Mouse (Mus musculus) thymus, adult 2 months (tissue): ENCODE measurements around the gene Mrpl18.

Source experiments
- CTCF ChIP-seq: fragments of 200-500 bp; IDR thresholded peaks from 2 replicates; pipeline ENCODE4 v1.5.1; 2012; ENCODE audit warnings: mild to moderate bottlenecking, control low read depth, low read length, moderate library complexity, borderline replicate concordance; ENCODE audit not compliant: control insufficient read depth, poor library complexity, insufficient read depth; ENCODE audit errors: extremely low read depth
- POLR2A ChIP-seq: fragments of 200-500 bp; IDR thresholded peaks from 2 replicates; pipeline ENCODE4 v1.6.1; 2012; ENCODE audit warnings: mild to moderate bottlenecking, low read length, control low read depth, moderate library complexity; ENCODE audit not compliant: control insufficient read depth, poor library complexity, insufficient read depth; ENCODE audit errors: extremely low read depth

GRCm38 (mm10) chr17:12891054-12891453 is 25.1 kb downstream of the Mrpl18 start:
- TF ChIP-seq CTCF = no peak
- TF ChIP-seq POLR2A = no peak
